Mouse (Mus musculus): ENCODE measurements at regions not wholly inside any gene's neighbourhood (a gene's known extent, or its start where the extent isn't known, plus 50 kb on each side); places are given as distances from the start of the nearest gene placed in this dataset.

- DNase-seq (ENCODE audit: low spot score in 2 of 2) = no peak
These were observed 69.6 kb upstream of the Slc35b4 start for GRCm38 (mm10) chr6:34246512-34246911.

GRCm38 (mm10) chr6:34243001-34243400 lies 66.1 kb upstream of the Slc35b4 start:
- no peak for DNase-seq (ENCODE audit: low spot score in 2 of 2)

- no peak for DNase-seq (ENCODE audit: low spot score in 2 of 2)
These were observed 65.6 kb upstream of the Slc35b4 start for GRCm38 (mm10) chr6:34242486-34242885.

GRCm38 (mm10) chr6:34235132-34235531 lies 58.2 kb upstream of the Slc35b4 start:
- no peak for DNase-seq (ENCODE audit: low spot score in 2 of 2)

GRCm38 (mm10) chr6:34234443-34235020 lies 57.6 kb upstream of the Slc35b4 start:
- DNase-seq (ENCODE audit: low spot score in 2 of 2) = no peak

- peak in 1 of 2 experiments; percentile 35 for DNase-seq (ENCODE audit: low spot score in 2 of 2)
These were observed 54.0 kb upstream of the Slc35b4 start for GRCm38 (mm10) chr6:34230768-34231381.

- no peak for DNase-seq (ENCODE audit: low spot score in 2 of 2)
These were observed 50.2 kb upstream of the Slc35b4 start for GRCm38 (mm10) chr6:34227131-34227530.
